Mouse (Mus musculus): Measurements from ENCODE around the gene Hamp. TPM values are rescaled to one million over a fixed set of nuclear protein-coding genes. Genes with fewer than 3 reads are reported as not detected.
"Not testable (repeated sequence)": the region's sequence is repeated elsewhere in the genome, so short reads cannot be mapped to it uniquely, and the experiment has no call there.

Gene Hamp
- total RNA-seq, 2 experiments from 2014 or later = not detected

DNA sequence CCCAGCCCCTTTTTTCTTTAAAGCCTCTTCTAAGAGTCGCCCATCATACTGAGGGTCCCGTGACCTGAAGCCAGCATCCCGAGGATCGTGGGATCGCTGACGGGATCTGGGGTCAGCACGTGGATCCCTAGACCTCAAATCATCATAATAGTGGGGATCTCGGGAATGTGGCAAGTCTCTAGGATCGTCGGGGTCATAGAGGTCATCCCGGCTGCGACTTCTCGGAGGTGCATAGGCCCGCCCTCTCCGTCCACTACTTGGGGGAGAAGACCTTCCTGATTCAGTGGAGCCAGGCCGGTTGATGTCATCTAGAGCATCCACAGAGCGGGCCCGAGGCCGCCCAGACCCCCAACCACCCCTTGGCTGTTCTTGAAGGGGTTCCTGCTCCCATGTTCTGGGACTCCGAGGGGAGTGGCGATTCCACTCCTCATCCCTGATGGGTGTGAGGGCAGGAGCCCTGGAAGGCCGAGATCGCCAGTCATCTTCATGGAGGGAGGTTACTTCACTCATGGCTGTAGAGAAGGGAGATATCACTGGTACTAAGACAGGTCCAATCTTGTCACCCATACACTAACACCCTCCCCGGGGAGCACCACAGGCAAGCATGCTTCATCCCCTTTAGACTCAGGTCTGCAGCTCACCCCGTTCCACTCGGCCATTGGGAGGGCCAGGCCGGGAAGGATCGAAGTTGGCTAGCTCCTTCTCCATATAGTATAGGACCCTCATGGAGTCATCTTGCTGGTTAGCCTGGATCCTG, 14.5 kb upstream of the Hamp start:
- intact Hi-C loops (cut with DNase I) = loop anchor here (5.0 kb wide), 1 partner anchor 94 kb away; the partner anchor contains the start of gene Fxyd7
- DNase-seq (ENCODE audit: extremely low spot score in 1 of 2, low spot score in 2 of 2) = peak in 1 of 2 experiments; percentile 65

DNA sequence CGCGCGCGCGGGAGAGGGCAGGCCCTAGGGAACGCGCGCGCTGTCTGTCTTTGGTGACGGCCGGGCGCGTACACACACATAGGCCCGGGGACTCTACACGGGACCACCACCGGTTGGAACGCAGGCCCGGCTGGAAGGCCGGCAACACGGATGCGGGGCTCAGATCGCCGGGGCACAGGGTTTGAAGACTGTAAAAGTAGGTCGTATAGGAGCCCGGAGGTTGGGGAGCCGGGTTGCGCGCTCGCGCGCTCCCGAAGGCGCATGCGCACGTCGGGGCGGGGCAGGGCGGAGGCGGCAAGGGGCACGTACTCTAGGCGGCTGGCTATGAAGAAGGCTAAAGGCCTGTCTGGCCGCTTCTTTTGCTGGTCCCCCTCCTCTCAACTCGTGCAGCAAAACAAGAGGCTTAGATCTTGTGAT, 13.5 kb upstream of the Hamp start:
- intact Hi-C loops (cut with DNase I) = loop anchor here (5.0 kb wide), 1 partner anchor 95 kb away; the partner anchor contains the start of gene Fxyd7

DNA sequence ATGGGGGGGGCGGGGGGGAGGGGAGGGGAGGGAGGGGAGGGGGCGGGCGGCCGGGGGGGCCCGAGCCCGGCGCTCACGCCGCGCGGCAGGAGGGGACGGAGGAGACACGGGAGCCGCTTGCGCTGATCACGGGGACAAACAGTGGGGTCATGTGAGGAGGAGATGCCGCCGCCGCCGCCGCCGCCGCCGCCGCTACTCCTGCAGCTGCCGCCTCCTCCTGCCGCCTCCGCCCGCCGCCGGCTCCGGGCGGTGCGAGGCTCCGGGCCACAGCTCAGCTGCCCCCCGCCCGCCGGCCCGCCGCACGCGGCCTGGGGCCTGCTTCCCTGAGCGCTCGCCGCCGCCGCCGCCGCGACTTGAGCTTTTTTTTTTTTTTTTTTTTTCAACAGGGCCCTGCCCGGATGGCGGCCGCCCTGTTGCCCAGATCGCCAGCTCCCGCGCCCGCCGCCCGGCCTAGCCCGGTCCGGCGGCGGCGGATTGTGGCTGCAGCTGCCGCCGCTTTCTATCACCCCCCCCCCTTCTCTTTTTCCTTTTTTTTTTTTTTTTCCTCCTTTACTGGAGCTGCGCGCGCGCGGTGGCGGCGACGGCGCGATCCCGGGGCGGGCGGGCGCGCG, 13.0 kb upstream of the Hamp start, which contains the start of gene Usf2:
Usf2 (minus strand) TSS at position 48 of the 611 bp plus-strand sequence.
- intact Hi-C loops (cut with DNase I) = loop anchor here (5.0 kb wide), 1 partner anchor 95 kb away; the partner anchor contains the start of gene Fxyd7
- peak; percentile 73 to 94 for DNase-seq (ENCODE audit: extremely low spot score in 1 of 2, low spot score in 2 of 2)

More for the DNA sequence above, 13.5 kb upstream of the Hamp start:
- peak; percentile 82 to 93 for DNase-seq (ENCODE audit: extremely low spot score in 1 of 2, low spot score in 2 of 2)

DNA sequence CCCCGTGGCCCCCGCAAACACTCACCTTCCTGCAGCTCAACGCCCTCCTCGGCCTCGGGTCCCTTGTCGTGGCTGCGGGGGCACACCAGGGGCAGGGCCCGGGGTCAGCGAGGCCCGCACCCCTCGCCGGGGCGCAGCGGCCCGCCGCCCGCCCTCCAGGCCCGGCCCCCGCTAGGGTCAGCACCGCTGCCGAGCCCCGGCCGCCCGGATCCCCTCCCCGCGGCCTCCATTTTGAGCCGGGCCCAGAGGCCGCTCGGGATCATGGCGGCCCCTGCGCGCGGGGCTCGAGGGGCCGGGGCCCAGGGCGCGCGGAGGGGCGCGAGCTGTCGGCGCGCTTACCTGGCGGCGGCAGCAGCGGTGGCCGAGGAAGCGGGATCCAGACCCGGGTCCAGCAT, 12.5 kb upstream of the Hamp start:
- peak in 1 of 2 experiments; percentile 73 for DNase-seq (ENCODE audit: extremely low spot score in 1 of 2, low spot score in 2 of 2)
- intact Hi-C loops (cut with DNase I) = loop anchor here (5.0 kb wide), 1 partner anchor 96 kb away; the partner anchor contains the start of gene Fxyd7

DNA sequence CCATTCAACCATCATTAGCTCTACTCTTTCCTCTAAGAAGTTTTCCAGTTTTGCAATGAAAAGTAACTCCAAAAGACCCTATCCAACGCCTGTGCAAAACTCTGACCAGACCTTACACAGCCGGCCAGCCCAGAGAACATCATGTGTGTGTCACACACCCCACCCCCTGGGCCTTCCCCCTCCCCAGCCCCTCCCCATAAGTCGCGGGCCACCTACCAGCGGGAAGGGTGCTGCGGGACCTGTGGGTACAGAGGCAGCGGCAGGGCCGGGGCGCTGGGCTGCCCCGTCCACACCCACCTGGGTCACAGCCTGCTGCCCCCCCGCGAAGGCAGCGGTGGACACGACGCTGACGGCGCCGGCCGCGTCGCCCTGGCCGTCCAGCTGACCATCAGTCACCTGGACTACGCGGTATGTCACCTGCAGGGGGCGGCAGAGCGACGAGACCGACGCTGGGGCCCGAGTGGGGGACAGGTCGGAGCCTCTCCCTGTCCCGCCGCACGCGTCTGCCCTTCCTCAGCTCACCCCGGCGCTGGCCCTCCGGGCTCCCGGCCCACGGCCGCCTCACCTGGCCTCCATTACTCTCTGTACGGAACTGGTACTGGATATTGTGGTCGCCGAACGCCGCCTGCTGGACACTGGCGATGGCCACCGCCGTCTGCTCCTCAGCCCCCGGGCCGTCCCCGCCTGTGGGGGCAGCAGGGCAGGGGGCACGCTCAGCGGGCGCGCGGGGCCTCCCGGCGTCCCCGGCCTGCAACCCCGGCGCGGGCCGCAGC, 11.9 kb upstream of the Hamp start:
- peak; percentile 59 to 91 for DNase-seq (ENCODE audit: extremely low spot score in 1 of 2, low spot score in 2 of 2)
- intact Hi-C loops (cut with DNase I) = loop anchor here (5.0 kb wide), 1 partner anchor 97 kb away; the partner anchor contains the start of gene Fxyd7

DNA sequence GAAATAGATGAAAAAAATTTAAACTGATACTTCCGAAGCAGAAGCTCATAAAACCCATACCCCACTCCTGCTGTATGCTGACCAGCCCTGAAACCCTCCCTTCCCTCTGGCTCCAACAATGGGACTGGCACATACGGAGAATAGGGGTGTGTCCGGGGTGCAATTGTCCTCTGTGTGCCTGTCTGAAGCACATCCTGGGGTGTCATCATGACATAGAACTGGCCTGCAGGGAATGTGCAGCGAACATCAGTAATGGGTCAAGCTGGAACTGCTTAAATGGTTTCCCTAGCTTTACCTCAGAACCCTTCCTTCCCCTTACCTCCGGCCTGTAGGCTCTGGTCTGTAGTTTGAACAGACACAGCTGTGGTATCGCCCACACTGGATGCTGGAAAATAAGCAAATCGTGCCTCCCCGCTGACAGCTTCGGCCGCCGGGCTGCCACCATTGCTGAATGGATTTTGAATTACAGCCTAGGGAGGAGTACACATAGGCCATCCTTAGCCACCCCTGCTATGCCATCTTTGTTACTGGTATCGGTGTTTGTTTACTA, 11.2 kb upstream of the Hamp start:
- intact Hi-C loops (cut with DNase I) = loop anchor here (5.0 kb wide), 1 partner anchor 97 kb away; the partner anchor contains the start of gene Fxyd7
- no peak for DNase-seq (ENCODE audit: extremely low spot score in 1 of 2, low spot score in 2 of 2)

DNA sequence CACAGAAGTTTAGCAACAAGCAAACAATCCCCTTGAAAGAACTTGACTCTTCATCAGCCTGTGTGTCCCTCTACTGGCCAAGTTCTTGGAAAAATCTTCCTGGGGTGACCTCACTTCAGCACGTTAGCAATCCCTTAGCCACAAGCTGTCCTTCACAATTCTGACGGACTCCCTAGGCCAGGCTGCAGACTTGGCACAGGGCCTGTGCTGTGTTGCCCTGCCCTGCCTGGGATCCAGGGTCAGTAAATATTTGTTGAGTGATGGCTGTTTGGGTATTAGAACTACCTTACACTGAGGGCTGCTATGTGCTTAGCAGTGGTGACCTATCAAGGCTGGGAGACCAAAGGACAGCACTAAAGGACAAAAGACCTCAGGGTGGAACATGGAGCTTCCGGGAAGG, 10.2 kb upstream of the Hamp start:
- peak in 1 of 2 experiments; percentile 50 for DNase-seq (ENCODE audit: extremely low spot score in 1 of 2, low spot score in 2 of 2)
- intact Hi-C loops (cut with DNase I) = no loop called here

DNA sequence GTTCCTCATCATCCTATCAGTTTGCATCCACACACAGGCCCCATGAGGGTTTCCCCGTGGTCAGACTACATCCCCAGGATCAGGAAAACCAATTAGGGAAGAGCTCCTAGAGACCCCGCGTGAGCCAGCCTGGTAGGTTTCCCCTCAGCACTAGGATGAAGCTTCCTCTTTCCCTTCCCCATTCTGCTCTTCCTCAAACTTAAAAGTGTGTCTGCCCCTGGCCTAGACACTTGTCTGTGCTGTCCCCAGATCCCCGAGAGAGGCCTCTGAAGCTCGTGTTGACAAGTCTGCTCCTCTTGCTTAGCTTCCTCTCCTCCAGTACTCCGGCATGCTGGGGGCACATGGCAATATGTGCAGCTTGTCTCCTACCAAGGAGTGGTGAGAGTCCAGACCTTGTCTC, 9.6 kb upstream of the Hamp start:
- intact Hi-C loops (cut with DNase I) = no loop called here
- DNase-seq (ENCODE audit: extremely low spot score in 1 of 2, low spot score in 2 of 2) = peak in 1 of 2 experiments; percentile 48

DNA sequence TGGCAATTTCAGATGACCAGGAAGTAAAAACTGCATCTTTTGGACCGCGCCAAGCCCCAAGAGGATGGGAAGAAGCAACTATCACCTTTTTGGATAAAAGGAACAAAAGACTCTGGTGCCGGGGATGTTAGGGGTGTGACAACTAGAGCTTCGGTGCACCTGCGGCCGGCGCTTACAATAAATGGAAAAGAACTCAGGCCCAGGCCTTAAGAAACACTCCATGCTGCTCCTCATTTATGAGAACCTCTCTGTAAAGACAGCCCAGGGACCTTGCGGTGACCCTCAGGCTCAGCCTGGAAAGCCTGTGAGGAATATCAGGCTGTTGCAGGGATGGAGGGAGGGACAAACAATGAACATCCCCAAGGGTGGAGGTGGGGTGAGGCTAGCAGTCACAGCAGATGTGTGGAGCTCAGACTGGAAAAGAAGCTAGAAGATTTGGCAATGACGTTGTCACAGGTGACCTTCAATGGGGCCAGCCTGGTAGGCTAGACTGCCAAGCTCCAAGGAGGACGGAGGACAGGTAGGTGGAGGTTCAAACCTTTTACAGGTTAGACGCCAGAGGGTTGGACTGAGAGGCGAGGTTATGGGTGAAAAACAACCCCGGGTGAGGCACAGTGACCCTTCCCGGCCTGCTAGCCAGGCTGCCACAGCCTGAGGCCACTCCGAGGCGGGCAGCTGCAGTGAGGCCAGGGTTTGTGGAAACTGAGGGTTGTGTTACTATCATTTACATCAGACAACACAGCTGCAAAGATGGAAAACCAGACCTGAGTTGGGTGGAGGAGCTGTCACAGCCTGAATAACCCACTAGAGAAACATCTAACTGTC, 8.8 kb upstream of the Hamp start:
- intact Hi-C loops (cut with DNase I) = no loop called here
- peak in 1 of 2 experiments; percentile 22 for DNase-seq (ENCODE audit: extremely low spot score in 1 of 2, low spot score in 2 of 2)

DNA sequence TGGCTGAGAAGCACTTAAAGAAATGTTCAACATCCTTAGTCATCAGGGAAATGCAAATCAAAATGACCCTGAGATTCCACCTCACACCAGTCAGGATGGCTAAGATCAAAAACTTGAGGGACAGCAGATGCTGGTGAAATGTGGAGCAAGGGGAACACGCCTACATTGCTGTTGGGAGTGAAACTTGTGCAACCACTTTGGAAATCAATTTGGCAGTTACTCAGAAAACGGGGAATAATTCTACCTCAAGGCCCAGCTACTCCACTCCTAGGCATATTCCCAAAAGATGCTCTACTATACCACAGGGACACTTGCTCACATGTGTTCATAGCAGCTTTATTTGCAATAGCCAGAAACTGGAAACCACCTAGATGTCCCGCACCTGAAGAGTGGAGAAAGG, 6.1 kb upstream of the Hamp start:
- peak in 1 of 2 experiments; percentile 1 for DNase-seq (ENCODE audit: extremely low spot score in 1 of 2, low spot score in 2 of 2)
- intact Hi-C loops (cut with DNase I) = not testable (repeated sequence)

DNA sequence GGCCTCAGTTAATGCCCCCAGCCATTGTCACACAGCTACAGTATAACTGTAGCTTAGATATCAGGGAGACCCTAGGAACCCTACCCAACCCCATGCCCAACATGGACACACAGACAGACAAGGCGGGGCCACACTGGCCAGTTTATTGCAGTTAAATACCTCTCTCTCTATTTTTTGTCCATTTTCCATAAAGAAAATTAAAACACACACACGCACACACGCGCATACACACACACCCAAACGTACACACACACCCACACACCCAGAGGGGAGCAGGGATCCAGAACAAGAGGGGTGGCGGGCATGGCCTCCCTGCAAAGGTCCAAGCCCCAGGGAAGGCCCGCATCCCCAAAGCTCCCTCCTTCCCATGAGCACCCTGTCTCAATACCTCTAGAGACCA, 2.0 kb upstream of the Hamp start:
- intact Hi-C loops (cut with DNase I) = no loop called here
- no peak for DNase-seq (ENCODE audit: extremely low spot score in 1 of 2, low spot score in 2 of 2)

DNA sequence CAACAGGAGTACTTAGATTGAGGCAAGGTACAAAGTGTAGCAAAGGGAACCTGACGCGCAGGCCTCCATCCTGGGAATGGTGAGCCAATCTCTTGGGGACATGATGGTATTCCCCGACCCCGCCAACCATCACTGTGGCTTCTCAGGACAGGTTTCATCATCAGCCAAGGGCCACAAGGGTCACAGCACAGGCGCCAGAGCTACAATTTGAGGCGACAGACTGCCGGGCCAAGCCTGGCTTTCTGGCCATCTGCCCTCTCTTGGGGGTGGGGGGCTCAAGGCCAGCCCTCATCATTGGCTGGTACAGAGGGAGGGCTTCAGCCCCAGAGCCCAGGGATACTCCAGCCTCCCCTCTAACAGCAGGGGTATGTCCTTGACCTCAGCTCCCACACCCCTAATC, 1.6 kb upstream of the Hamp start:
- intact Hi-C loops (cut with DNase I) = not testable (repeated sequence)
- DNase-seq (ENCODE audit: extremely low spot score in 1 of 2, low spot score in 2 of 2) = peak in 1 of 2 experiments; percentile 43

DNA sequence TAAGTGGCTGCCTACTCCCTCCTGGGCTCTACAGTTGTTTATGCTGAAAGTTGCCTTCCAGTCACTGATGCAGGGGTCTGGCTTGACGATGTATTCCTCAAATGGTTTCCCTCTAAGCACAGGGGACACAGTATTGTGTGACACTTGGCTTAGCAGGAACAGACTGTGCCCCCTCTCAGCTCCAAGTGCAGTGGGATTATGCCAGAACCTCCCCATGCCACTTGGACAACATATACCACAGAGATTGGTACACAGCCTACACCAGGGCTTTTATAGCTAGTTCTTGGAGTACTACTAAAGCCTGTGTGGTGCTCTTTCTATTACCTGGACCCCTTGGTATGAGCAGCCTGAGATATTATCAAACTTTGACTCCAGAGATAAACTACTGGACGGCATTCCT, 874 bp upstream of the Hamp start:
- intact Hi-C loops (cut with DNase I) = not testable (repeated sequence)

DNA sequence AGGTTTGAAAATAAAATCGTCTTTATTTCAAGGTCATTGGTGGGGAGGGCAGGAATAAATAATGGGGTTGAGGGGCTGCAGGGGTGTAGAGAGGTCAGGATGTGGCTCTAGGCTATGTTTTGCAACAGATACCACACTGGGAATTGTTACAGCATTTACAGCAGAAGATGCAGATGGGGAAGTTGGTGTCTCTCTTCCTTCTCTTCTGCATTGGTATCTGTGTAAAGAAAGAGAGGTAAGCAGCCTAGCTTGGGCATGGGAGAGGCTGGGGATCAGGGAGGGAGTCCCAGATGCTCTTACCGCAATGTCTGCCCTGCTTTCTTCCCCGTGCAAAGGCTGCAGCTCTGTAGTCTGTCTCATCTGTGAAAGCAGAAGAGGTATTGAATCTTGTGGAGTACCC, 1.5 kb downstream of the Hamp start:
- DNase-seq (ENCODE audit: extremely low spot score in 1 of 2, low spot score in 2 of 2); intact Hi-C loops (cut with DNase I): not testable (repeated sequence)

More for the DNA sequence above, 874 bp upstream of the Hamp start:
- not testable (repeated sequence) for DNase-seq (ENCODE audit: extremely low spot score in 1 of 2, low spot score in 2 of 2)

DNA sequence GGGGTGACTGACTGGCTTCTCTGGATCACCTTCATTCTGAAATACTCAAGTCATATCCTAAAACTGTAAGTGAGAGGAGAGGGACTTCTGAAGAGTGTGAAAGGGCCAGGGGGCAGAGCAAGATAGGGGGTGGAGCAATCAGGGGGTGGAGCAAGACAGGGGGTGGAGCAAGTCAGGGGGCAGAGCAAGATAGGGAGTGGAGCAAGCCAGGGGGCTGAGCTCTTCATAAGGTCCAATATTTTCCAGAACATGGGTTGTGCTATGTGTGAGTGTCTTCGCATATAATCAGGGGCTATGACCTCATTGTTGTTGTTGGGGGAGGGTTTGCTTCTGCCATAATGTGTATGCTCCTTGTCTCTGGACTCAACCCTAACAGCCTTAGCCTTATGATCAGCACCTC, 3.8 kb downstream of the Hamp start:
- DNase-seq (ENCODE audit: extremely low spot score in 1 of 2, low spot score in 2 of 2); intact Hi-C loops (cut with DNase I): not testable (repeated sequence)

DNA sequence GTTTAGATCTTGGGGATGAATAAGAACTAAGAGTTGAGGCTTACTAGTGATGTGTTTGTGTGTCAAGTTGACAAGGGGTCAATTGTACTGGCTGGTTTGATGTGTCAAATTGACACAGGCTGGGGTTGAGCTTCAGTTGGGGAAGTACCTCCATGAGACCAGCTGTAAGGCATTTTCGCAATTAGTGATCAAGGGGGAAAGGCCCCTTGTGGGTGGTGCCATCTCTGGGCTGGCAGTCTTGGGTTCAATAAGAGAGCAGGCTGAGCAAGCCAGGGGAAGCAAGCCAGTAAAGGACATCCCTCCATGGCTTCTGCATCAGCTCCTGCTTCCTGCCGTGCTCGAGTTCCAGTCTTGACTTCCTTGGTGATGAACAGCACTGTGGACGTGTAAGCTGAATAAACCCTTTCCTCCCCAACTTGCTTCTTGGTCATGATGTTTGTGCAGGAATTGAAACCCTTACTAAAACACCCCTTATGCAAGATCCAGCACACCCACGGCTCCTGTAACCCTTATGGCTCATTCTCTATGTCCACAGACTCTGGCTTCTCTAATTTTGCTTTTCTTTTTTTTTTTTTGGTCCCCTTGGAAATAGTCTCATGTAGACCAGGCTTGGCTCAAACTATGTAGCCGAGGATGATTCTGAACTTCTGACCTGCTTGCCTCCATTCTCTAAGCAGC, 8.3 kb downstream of the Hamp start:
- intact Hi-C loops (cut with DNase I); DNase-seq (ENCODE audit: extremely low spot score in 1 of 2, low spot score in 2 of 2): not testable (repeated sequence)

DNA sequence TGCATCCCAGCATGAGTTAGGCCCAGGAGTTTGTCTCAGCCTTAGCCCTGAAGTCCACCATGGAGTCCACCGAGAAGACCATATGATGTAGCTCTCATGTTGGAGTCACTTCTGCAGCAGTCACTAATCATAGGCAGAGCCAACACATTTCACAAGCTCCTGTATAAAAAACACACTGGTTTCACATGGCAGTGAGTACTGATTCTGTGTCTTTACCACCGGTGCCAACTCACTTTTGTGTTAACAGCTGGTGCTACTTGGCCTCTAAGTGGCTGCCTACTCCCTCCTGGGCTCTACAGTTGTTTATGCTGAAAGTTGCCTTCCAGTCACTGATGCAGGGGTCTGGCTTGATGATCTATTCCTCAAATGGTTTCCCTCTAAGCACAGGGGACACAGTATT, 19.3 kb downstream of the Hamp start, which contains the start of gene Hamp2:
Hamp2 (minus strand) TSS at position 101 of the 400 bp plus-strand sequence.
- DNase-seq (ENCODE audit: extremely low spot score in 1 of 2, low spot score in 2 of 2); intact Hi-C loops (cut with DNase I): not testable (repeated sequence)

Data from left cerebral cortex, postnatal 10 days (tissue).